Mouse (Mus musculus): ENCODE results near the gene Rabl6.

- no peak for TF ChIP-seq EP300 (IDR thresholded peaks at IDR 0.05; ENCODE audit: low read depth)
- TF ChIP-seq CTCF (IDR thresholded peaks at IDR 0.05; ENCODE audit: low read depth) = no peak
These were observed 67.8 kb downstream of the Rabl6 start for GRCm38 (mm10) chr2:25540541-25540948.

Data from liver, postnatal 0 days (tissue).